Mouse (Mus musculus) megakaryocyte, adult 5-6 weeks (primary cell): ENCODE measurements around the gene Otulin. TPM values are rescaled to one million over a fixed set of nuclear protein-coding genes. Genes with fewer than 3 reads are reported as not detected.
A peak's percentile ranks its signal among the peaks of the same experiment; 100 is the strongest.

ENCODE experiments used
- ATAC-seq: 2 replicates; pipeline ENCODE4 v1.8.0; 2016; ENCODE audit warnings: mild to moderate bottlenecking, inconsistent platforms; ENCODE audit not compliant: poor library complexity, severe bottlenecking
- total RNA-seq, 2 experiments: library from RNA; stranded (forward) in 1 of 2; stranded (reverse) in 1 of 2; fragments of 153-499, 151-499 nt in 1 of 2; fragments of 221-1000, 200-1000 nt in 1 of 2; gene quantifications; 2 replicates each; pipeline versions ENCODE4 v1.2.3 to v1.2.4; 2015 to 2017

The Otulin gene
- total RNA-seq, 2 experiments from 2014 or later: 40.1 to 83.8 TPM

- no peak for ATAC-seq
Measured at GRCm38 (mm10) chr15:27618778-27619533, 11.5 kb downstream of the Otulin start.

GRCm38 (mm10) chr15:27617227-27617626, 13.3 kb downstream of the Otulin start:
- no peak for ATAC-seq

GRCm38 (mm10) chr15:27616159-27616558, 14.3 kb downstream of the Otulin start:
- peak; percentile 66 for ATAC-seq

GRCm38 (mm10) chr15:27613255-27613654, 17.2 kb downstream of the Otulin start:
- ATAC-seq: no peak

GRCm38 (mm10) chr15:27612533-27613221, 17.8 kb downstream of the Otulin start:
- ATAC-seq: peak; percentile 82

GRCm38 (mm10) chr15:27609554-27609953, 20.9 kb downstream of the Otulin start:
- ATAC-seq: no peak

- ATAC-seq: no peak
Measured at GRCm38 (mm10) chr15:27605252-27605651, 25.2 kb downstream of the Otulin start.

- ATAC-seq: no peak
Measured at GRCm38 (mm10) chr15:27604558-27604957, 25.9 kb downstream of the Otulin start.

- no peak for ATAC-seq
Measured at GRCm38 (mm10) chr15:27600524-27600923, 30.0 kb downstream of the Otulin start.

GRCm38 (mm10) chr15:27598786-27599385, 31.6 kb downstream of the Otulin start:
- ATAC-seq: no peak

- no peak for ATAC-seq
Measured at GRCm38 (mm10) chr15:27597516-27597915, 33.0 kb downstream of the Otulin start.

- peak; percentile 92 for ATAC-seq
Measured at GRCm38 (mm10) chr15:27596463-27597140, 33.9 kb downstream of the Otulin start.

GRCm38 (mm10) chr15:27595560-27595959, 34.9 kb downstream of the Otulin start:
- ATAC-seq: no peak

- no peak for ATAC-seq
Measured at GRCm38 (mm10) chr15:27594973-27595372, 35.5 kb downstream of the Otulin start.

- ATAC-seq: no peak
Measured at GRCm38 (mm10) chr15:27593717-27594116, 36.8 kb downstream of the Otulin start.

- no peak for ATAC-seq
Measured at GRCm38 (mm10) chr15:27592620-27593320, 37.7 kb downstream of the Otulin start.

GRCm38 (mm10) chr15:27590812-27591211, 39.7 kb downstream of the Otulin start:
- no peak for ATAC-seq

- ATAC-seq: no peak
Measured at GRCm38 (mm10) chr15:27588087-27588826, 42.2 kb downstream of the Otulin start.

GRCm38 (mm10) chr15:27586093-27586480, 44.4 kb downstream of the Otulin start:
- no peak for ATAC-seq
